Mouse (Mus musculus) heart, postnatal 4 days (tissue): ENCODE measurements around the gene Ppm1j. TPM values are rescaled to one million over a fixed set of nuclear protein-coding genes. Genes with fewer than 3 reads are reported as not detected.
"Not testable (repeated sequence)": the region's sequence is repeated elsewhere in the genome, so short reads cannot be mapped to it uniquely, and the experiment has no call there.

Experiments used
- DNase-seq: peaks from one replicate; pipeline ENCODE4 v3.0.0; 2021
- total RNA-seq, 2 experiments: library from RNA; stranded (reverse); gene quantifications; 2 replicates each; pipeline ENCODE4 v1.2.3; 2021

The Ppm1j gene
- total RNA-seq = 10 to 100 TPM; 43.2 to 54.1 TPM

- DNase-seq = peak; percentile 90
Observed at GRCm38 (mm10) chr3:104780561-104781420, at the start of gene Ppm1j. Gene Ppm1j (plus strand): TSS chr3:104781056.

- no peak for DNase-seq
Observed at GRCm38 (mm10) chr3:104732907-104733306, 47.9 kb upstream of the Ppm1j start.

- DNase-seq = no peak
Observed at GRCm38 (mm10) chr3:104734654-104735053, 46.2 kb upstream of the Ppm1j start.

- DNase-seq = no peak
Observed at GRCm38 (mm10) chr3:104741954-104742353, 38.9 kb upstream of the Ppm1j start.

- no peak for DNase-seq
Observed at GRCm38 (mm10) chr3:104743161-104743560, 37.7 kb upstream of the Ppm1j start.

GRCm38 (mm10) chr3:104743864-104744263 is 37.0 kb upstream of the Ppm1j start:
- no peak for DNase-seq

GRCm38 (mm10) chr3:104752845-104753244 is 28.0 kb upstream of the Ppm1j start:
- peak; percentile 41 for DNase-seq

- peak; percentile 85 for DNase-seq
Observed at GRCm38 (mm10) chr3:104758406-104758805, 22.4 kb upstream of the Ppm1j start.

GRCm38 (mm10) chr3:104758869-104759268 is 22.0 kb upstream of the Ppm1j start:
- DNase-seq = no peak

- DNase-seq = not testable (repeated sequence)
Observed at GRCm38 (mm10) chr3:104762103-104762863, 18.6 kb upstream of the Ppm1j start.

- DNase-seq = no peak
Observed at GRCm38 (mm10) chr3:104765021-104765420, 15.8 kb upstream of the Ppm1j start.

- DNase-seq = no peak
Observed at GRCm38 (mm10) chr3:104767141-104767540, 13.7 kb upstream of the Ppm1j start.

GRCm38 (mm10) chr3:104767716-104768115 is 13.1 kb upstream of the Ppm1j start:
- DNase-seq = no peak

GRCm38 (mm10) chr3:104769135-104769534 is 11.7 kb upstream of the Ppm1j start:
- DNase-seq = no peak

- peak; percentile 67 for DNase-seq
Observed at GRCm38 (mm10) chr3:104770035-104770434, 10.8 kb upstream of the Ppm1j start.

GRCm38 (mm10) chr3:104770918-104771317 is 9.9 kb upstream of the Ppm1j start:
- no peak for DNase-seq

GRCm38 (mm10) chr3:104771460-104771859 is 9.4 kb upstream of the Ppm1j start:
- no peak for DNase-seq

- DNase-seq = no peak
Observed at GRCm38 (mm10) chr3:104773301-104773700, 7.6 kb upstream of the Ppm1j start.

- peak; percentile 62 for DNase-seq
Observed at GRCm38 (mm10) chr3:104777342-104777741, 3.5 kb upstream of the Ppm1j start.

GRCm38 (mm10) chr3:104779949-104780348 is 907 bp upstream of the Ppm1j start:
- peak; percentile 83 for DNase-seq

- peak; percentile 80 for DNase-seq
Observed at GRCm38 (mm10) chr3:104781471-104781903, 631 bp downstream of the Ppm1j start, which contains the start of gene Fam19a3. Gene Fam19a3 (minus strand): TSS chr3:104781840.

- peak; percentile 86 for DNase-seq
Observed at GRCm38 (mm10) chr3:104782061-104782681, 1.3 kb downstream of the Ppm1j start.

- no peak for DNase-seq
Observed at GRCm38 (mm10) chr3:104783971-104784500, 3.2 kb downstream of the Ppm1j start.
